Mouse (Mus musculus): ENCODE data around the gene Serpinb12. TPM values are rescaled to one million over a fixed set of nuclear protein-coding genes. Genes with fewer than 3 reads are reported as not detected.

The Serpinb12 gene
- total RNA-seq, 1 experiment, result not detected

- H3K27ac ChIP-seq (ENCODE audit: insufficient read depth, low read depth, low read length, poor library complexity, severe bottlenecking), result no peak overlapping the region
- H3K9ac ChIP-seq (ENCODE audit: insufficient read depth, low read depth, low read length, poor library complexity, severe bottlenecking), result no peak overlapping the region
- no peaks in the 10 kb centered on the region for H3K9me3 ChIP-seq (ENCODE audit: control insufficient read depth, insufficient read depth, low read depth, low read length)
- no peak overlapping the region for H3K4me3 ChIP-seq (ENCODE audit: insufficient read depth in 1 of 2, low read depth in 1 of 2, low read length in 2 of 2, poor library complexity in 1 of 2, severe bottlenecking in 1 of 2)
- TF ChIP-seq HCFC1 (IDR thresholded peaks at IDR 0.05; ENCODE audit: borderline replicate concordance, insufficient read depth, low read length), result no peak
- no peak for TF ChIP-seq MAFK (IDR thresholded peaks at IDR 0.05; ENCODE audit: insufficient read depth, low read depth, low read length)
- no peak for TF ChIP-seq CHD2 (IDR thresholded peaks at IDR 0.05; ENCODE audit: low read depth, low read length)
- no peak for TF ChIP-seq ZNF384 (IDR thresholded peaks at IDR 0.05; ENCODE audit: low read depth, low read length)
- TF ChIP-seq ZC3H11A (IDR thresholded peaks at IDR 0.05; ENCODE audit: borderline replicate concordance, low read depth, low read length), result no peak
- in situ Hi-C loops (cut with MboI; ENCODE audit: low sequenced_read_pairs in 2 of 2, unreplicated experiment in 2 of 2), result no loop called here
- no peaks in the 10 kb centered on the region for H3K36me3 ChIP-seq (ENCODE audit: control insufficient read depth, insufficient read depth, low read length, poor library complexity, severe bottlenecking)
- no peak for DNase-seq (ENCODE audit: low read depth, low spot score)
- no peaks in the 10 kb centered on the region for H3K4me1 ChIP-seq (ENCODE audit: control insufficient read depth in 2 of 2, insufficient read depth in 2 of 2, low read length in 2 of 2, poor library complexity in 1 of 2)
Observed at GRCm38 (mm10) chr1:106983865-106984264, 49.6 kb downstream of the Serpinb12 start.

GRCm38 (mm10) chr1:107000424-107000823, 66.2 kb downstream of the Serpinb12 start:
- Histone ChIP-seq H3K36me3 (ENCODE audit: control insufficient read depth, insufficient read depth, low read length, poor library complexity, severe bottlenecking) (no peaks in the 10 kb centered on the region), H3K9ac (ENCODE audit: insufficient read depth, low read depth, low read length, poor library complexity, severe bottlenecking) (no peak overlapping the region), H3K27ac (ENCODE audit: insufficient read depth, low read depth, low read length, poor library complexity, severe bottlenecking) (no peak overlapping the region), H3K9me3 (ENCODE audit: control insufficient read depth, insufficient read depth, low read depth, low read length) (no peaks in the 10 kb centered on the region), H3K4me3 (ENCODE audit: insufficient read depth in 1 of 2, low read depth in 1 of 2, low read length in 2 of 2, poor library complexity in 1 of 2, severe bottlenecking in 1 of 2) (no peak overlapping the region), H3K4me1 (ENCODE audit: control insufficient read depth in 2 of 2, insufficient read depth in 2 of 2, low read length in 2 of 2, poor library complexity in 1 of 2) (no peaks in the 10 kb centered on the region)
- TF ChIP-seq ZNF384 (IDR thresholded peaks at IDR 0.05; ENCODE audit: low read depth, low read length) (no peak), MAFK (IDR thresholded peaks at IDR 0.05; ENCODE audit: insufficient read depth, low read depth, low read length) (no peak), HCFC1 (IDR thresholded peaks at IDR 0.05; ENCODE audit: borderline replicate concordance, insufficient read depth, low read length) (no peak)
- in situ Hi-C loops (cut with MboI; ENCODE audit: low sequenced_read_pairs in 2 of 2, unreplicated experiment in 2 of 2), result no loop called here
- DNase-seq (ENCODE audit: low read depth, low spot score), result no peak

- H3K4me1 ChIP-seq (ENCODE audit: control insufficient read depth in 2 of 2, insufficient read depth in 2 of 2, low read length in 2 of 2, poor library complexity in 1 of 2), result no peaks in the 10 kb centered on the region
- TF ChIP-seq MAFK (IDR thresholded peaks at IDR 0.05; ENCODE audit: insufficient read depth, low read depth, low read length), result peak; percentile 86
- TF ChIP-seq ZC3H11A (IDR thresholded peaks at IDR 0.05; ENCODE audit: borderline replicate concordance, low read depth, low read length), result no peak
- H3K9ac ChIP-seq (ENCODE audit: insufficient read depth, low read depth, low read length, poor library complexity, severe bottlenecking), result no peak overlapping the region
- no peaks in the 10 kb centered on the region for H3K9me3 ChIP-seq (ENCODE audit: control insufficient read depth, insufficient read depth, low read depth, low read length)
- DNase-seq (ENCODE audit: low read depth, low spot score), result no peak
- in situ Hi-C loops (cut with MboI; ENCODE audit: low sequenced_read_pairs in 2 of 2, unreplicated experiment in 2 of 2), result no loop called here
- no peak overlapping the region for H3K4me3 ChIP-seq (ENCODE audit: insufficient read depth in 1 of 2, low read depth in 1 of 2, low read length in 2 of 2, poor library complexity in 1 of 2, severe bottlenecking in 1 of 2)
- H3K36me3 ChIP-seq (ENCODE audit: control insufficient read depth, insufficient read depth, low read length, poor library complexity, severe bottlenecking), result no peaks in the 10 kb centered on the region
- no peak overlapping the region for H3K27ac ChIP-seq (ENCODE audit: insufficient read depth, low read depth, low read length, poor library complexity, severe bottlenecking)
Observed at GRCm38 (mm10) chr1:107001754-107002153, 67.5 kb downstream of the Serpinb12 start.

GRCm38 (mm10) chr1:107006316-107006715, 72.1 kb downstream of the Serpinb12 start:
- Histone ChIP-seq H3K27ac (ENCODE audit: insufficient read depth, low read depth, low read length, poor library complexity, severe bottlenecking) (no peak overlapping the region), H3K9me3 (ENCODE audit: control insufficient read depth, insufficient read depth, low read depth, low read length) (no peaks in the 10 kb centered on the region), H3K9ac (ENCODE audit: insufficient read depth, low read depth, low read length, poor library complexity, severe bottlenecking) (no peak overlapping the region), H3K4me1 (ENCODE audit: control insufficient read depth in 2 of 2, insufficient read depth in 2 of 2, low read length in 2 of 2, poor library complexity in 1 of 2) (no peaks in the 10 kb centered on the region), H3K36me3 (ENCODE audit: control insufficient read depth, insufficient read depth, low read length, poor library complexity, severe bottlenecking) (no peaks in the 10 kb centered on the region), H3K4me3 (ENCODE audit: insufficient read depth in 1 of 2, low read depth in 1 of 2, low read length in 2 of 2, poor library complexity in 1 of 2, severe bottlenecking in 1 of 2) (no peak overlapping the region)
- in situ Hi-C loops (cut with MboI; ENCODE audit: low sequenced_read_pairs in 2 of 2, unreplicated experiment in 2 of 2), result no loop called here
- DNase-seq (ENCODE audit: low read depth, low spot score), result no peak
- TF ChIP-seq CHD2 (IDR thresholded peaks at IDR 0.05; ENCODE audit: low read depth, low read length), result no peak
- no peak for TF ChIP-seq ZNF384 (IDR thresholded peaks at IDR 0.05; ENCODE audit: low read depth, low read length)
- TF ChIP-seq MAFK (IDR thresholded peaks at IDR 0.05; ENCODE audit: insufficient read depth, low read depth, low read length), result no peak
- no peak for TF ChIP-seq HCFC1 (IDR thresholded peaks at IDR 0.05; ENCODE audit: borderline replicate concordance, insufficient read depth, low read length)
- no peak for TF ChIP-seq ZC3H11A (IDR thresholded peaks at IDR 0.05; ENCODE audit: borderline replicate concordance, low read depth, low read length)

Other genes with a start within 250 kb of the Serpinb12 start
- 0.63 and 0.98 TPM in 2 replicates for gene Bcl2, start 220.2 kb upstream of the Serpinb12 start, total RNA-seq (2012; rRNA removed)
- 29.9 and 38.3 TPM in 2 replicates for gene Kdsr, start 174.7 kb upstream of the Serpinb12 start, total RNA-seq (2012; rRNA removed)
- 42.1 and 56.3 TPM in 2 replicates for gene Vps4b, start 137.7 kb upstream of the Serpinb12 start, total RNA-seq (2012; rRNA removed)
- gene Serpinb5, start 73.3 kb upstream of the Serpinb12 start, total RNA-seq (2012; rRNA removed), result 0.22 and 0.53 TPM in 2 replicates
- not detected in 2 replicates for gene Serpinb13, start 46.5 kb downstream of the Serpinb12 start, total RNA-seq (2012; rRNA removed)
- not detected in 2 replicates for gene Serpinb3a, start 117.9 kb downstream of the Serpinb12 start, total RNA-seq (2012; rRNA removed)
- gene Serpinb3d, start 149.1 kb downstream of the Serpinb12 start, total RNA-seq (2012; rRNA removed), result not detected in 2 replicates